Mouse (Mus musculus): ENCODE measurements around the gene Stag1. TPM values are rescaled to one million over a fixed set of nuclear protein-coding genes. Genes with fewer than 3 reads are reported as not detected.
"Not testable (repeated sequence)": the region's sequence is repeated elsewhere in the genome, so short reads cannot be mapped to it uniquely, and the experiment has no call there.

Gene Stag1
- total RNA-seq, 2 experiments from 2014 or later: 24.2 to 27.9 TPM

DNA sequence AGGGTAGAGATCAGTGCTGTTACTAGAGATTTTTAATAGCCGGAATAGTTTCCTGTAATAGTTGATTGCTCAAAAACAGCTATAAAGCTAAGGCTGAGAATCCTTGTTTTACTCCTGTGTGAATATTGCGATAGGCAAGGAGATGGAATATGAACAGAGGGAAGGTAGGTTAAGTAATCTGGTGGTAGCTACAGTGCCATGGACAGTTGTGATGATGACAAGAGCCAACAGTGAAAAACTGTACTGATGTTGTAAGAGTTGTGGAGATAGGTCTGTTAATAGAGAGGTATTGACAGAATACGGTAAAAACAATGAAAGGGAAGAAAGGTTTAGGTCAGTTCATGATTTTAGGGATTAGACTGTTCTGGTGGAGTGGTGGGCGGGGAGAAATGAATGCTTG lies 58.5 kb downstream of the Stag1 start:
- intact Hi-C loops (cut with DNase I; ENCODE audit: low total_unique reads): no loop called here
- no peak for DNase-seq

- intact Hi-C loops (cut with DNase I; ENCODE audit: low total_unique reads): no loop called here
- no peak for DNase-seq
These were observed 63.0 kb downstream of the Stag1 start for GRCm38 (mm10) chr9:100660587-100660986.

DNA sequence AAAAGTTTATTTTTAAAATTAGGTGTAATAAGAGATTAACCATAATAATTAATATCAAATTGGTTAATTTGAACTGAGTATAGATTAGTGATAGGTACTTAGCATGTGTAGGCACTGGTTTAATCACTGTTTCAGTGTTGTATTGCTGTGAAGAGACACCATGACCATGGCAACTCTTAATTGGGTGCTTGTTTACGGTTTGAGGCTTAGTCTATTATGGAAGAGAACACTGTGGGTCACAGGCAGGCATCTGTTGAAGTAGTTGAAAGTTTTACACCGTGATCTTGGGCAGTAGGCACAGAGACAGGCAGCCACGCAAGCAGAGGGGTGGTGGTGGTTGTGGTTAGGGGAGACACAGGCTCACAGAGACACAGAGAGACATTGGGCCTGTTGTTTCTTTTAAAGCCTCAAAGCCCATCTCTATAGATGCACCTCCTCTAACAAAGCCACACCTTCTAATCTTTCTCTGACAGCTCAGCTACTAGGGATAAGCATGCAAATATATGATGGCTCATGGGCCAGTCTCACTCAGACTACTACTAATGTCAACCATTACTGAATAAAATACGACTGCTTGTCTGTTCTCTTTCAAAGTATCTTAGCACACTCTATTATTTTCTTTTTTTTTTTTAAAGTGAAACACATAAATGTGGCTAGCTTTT lies 66.0 kb downstream of the Stag1 start:
- DNase-seq: no peak
- intact Hi-C loops (cut with DNase I; ENCODE audit: low total_unique reads): no loop called here

- intact Hi-C loops (cut with DNase I; ENCODE audit: low total_unique reads): no loop called here
- no peak for DNase-seq
These were observed 72.6 kb downstream of the Stag1 start for GRCm38 (mm10) chr9:100670151-100670550.

DNA sequence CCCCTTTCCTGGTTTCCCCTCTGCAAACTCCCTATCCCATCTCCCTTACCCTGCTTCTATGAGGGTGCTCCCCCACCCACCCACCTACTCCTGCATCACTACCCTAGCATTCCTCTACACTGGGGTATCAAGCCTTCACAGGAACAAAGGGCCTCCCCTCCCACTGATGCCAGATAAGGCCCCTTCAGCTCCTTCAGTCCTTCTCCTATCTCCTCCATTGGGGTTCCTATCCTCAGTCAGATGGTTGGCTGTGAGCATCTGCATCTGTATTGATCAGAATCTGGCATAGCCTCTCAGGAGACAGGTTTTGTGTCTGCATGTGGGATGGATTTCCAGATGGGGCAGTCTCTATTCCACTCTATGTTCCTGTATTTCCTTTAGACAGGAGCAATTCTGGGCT lies 81.4 kb downstream of the Stag1 start:
- no peak for DNase-seq
- intact Hi-C loops (cut with DNase I; ENCODE audit: low total_unique reads): no loop called here

DNA sequence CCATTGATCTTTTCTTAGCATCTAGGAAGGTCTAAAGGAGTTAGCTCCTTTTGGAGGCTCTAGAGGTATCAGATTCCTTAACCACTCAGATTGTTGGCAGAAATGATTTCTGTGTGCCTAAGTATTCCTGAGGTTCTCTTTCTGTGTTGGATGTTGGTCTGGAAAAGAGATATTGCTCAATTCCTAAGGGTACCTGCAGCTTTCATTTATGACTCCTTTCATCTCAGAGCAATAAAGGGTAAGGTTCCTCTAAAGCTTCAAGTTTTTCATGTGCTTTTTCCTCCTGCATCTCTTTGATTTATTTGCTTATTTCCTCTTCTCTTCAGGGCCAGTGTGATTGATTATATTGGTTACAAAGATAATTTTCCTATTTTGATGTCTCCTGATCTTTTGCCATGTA lies 84.7 kb downstream of the Stag1 start:
- intact Hi-C loops (cut with DNase I; ENCODE audit: low total_unique reads): no loop called here
- DNase-seq: no peak

DNA sequence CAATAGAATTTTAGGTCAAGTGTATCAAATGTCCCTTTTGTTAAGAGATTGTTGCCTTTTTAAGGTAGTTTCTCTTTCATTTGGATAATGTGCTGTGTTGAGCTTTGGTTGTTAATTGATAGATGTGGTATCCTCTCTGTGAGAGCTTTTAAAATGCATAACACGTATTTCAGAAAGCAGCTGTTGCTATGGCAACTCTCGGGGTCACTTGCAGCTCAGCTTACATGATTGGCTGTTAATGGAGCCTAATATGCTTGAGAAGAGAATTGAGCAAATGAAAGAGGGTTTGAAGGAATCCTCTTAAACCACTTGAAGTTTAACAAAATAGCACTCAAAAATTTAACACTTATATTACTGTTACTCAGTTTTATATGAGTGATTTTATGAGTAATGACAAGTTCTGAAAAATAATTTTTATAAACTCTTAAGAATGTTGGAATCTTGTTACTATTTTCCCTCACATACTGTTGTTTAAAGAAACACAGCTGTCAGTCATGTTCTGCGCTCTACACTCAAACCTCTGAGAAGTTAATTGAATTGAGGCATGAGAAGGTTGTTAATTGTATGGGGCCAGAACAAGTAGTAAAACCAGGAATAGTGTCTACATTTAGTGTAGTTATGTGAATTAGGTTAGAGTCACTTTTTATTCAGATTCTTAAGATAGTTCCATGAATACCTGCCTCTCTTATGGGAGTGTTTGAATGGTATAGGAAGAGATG lies 88.3 kb downstream of the Stag1 start:
- intact Hi-C loops (cut with DNase I; ENCODE audit: low total_unique reads): no loop called here
- no peak for DNase-seq

GRCm38 (mm10) chr9:100689765-100690316 lies 92.2 kb downstream of the Stag1 start:
- intact Hi-C loops (cut with DNase I; ENCODE audit: low total_unique reads): no loop called here
- no peak for DNase-seq

DNA sequence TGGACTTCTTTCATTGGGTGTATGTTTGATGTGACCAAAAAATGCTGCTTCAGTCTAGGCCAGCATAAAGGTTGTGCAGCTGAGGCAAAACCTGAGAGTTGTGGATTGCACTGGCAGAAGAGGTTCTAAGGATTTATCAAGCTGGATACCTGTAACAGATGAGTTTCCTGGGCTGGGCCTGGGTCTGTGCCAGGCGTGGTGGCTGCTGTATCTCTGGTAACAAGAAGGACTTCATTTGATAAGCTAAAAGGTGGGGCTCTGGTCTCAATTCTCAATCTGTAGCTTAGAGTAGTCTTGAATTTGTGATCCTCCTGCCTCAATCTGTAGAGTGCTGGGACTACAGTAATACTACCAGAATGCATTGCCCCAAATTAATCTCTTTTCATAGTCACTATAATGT lies 94.6 kb downstream of the Stag1 start:
- intact Hi-C loops (cut with DNase I; ENCODE audit: low total_unique reads): no loop called here

DNA sequence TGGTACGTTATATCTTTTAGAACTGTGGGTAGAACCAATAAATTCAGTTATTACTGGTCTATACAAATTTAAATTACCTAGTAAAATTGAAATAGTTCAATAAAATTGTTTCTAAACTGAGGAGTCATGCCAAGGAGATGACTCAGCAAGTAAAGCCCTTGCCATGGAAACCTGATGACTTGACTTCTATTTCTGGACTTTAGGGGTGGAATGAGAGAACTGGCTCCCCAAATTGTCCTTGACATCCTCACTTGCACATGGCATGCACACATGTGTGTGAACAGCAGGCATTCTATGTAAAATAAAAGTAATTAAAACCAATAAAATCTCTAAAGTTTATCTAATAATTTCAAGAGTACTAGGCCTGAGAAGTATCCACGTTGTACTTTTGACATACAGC lies 98.9 kb downstream of the Stag1 start:
- intact Hi-C loops (cut with DNase I; ENCODE audit: low total_unique reads): no loop called here
- DNase-seq: no peak

More for the DNA sequence above, 94.6 kb downstream of the Stag1 start:
- DNase-seq: no peak

DNA sequence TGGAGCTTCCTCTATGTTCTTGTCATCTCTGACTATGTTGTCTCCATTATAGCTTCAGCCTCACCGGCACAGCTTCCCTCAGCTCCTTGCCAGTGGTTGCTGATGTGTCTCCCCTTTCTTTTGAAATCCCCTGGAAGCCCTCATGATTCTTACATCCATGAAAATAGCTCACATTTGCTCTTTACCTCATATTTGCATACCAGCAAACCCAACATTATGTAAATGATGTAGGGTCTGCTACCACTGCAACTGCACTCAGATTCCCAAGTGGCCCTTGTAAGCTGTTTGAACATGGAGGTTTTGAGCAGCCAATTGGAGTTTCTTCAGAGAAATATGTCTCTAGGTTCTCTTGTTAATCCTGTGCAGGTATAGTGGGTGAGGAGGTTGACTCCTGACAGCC lies 110.0 kb downstream of the Stag1 start:
- DNase-seq: no peak
- intact Hi-C loops (cut with DNase I; ENCODE audit: low total_unique reads): no loop called here

- intact Hi-C loops (cut with DNase I; ENCODE audit: low total_unique reads): no loop called here
- no peak for DNase-seq
These were observed 114.1 kb downstream of the Stag1 start for GRCm38 (mm10) chr9:100711665-100712064.

GRCm38 (mm10) chr9:100724832-100725231 lies 127.2 kb downstream of the Stag1 start:
- intact Hi-C loops (cut with DNase I; ENCODE audit: low total_unique reads); DNase-seq: not testable (repeated sequence)

- intact Hi-C loops (cut with DNase I; ENCODE audit: low total_unique reads): no loop called here
- DNase-seq: no peak
These were observed 134.2 kb downstream of the Stag1 start for GRCm38 (mm10) chr9:100731839-100732238.

- intact Hi-C loops (cut with DNase I; ENCODE audit: low total_unique reads): no loop called here
- DNase-seq: no peak
These were observed 136.4 kb downstream of the Stag1 start for GRCm38 (mm10) chr9:100733907-100734440.

DNA sequence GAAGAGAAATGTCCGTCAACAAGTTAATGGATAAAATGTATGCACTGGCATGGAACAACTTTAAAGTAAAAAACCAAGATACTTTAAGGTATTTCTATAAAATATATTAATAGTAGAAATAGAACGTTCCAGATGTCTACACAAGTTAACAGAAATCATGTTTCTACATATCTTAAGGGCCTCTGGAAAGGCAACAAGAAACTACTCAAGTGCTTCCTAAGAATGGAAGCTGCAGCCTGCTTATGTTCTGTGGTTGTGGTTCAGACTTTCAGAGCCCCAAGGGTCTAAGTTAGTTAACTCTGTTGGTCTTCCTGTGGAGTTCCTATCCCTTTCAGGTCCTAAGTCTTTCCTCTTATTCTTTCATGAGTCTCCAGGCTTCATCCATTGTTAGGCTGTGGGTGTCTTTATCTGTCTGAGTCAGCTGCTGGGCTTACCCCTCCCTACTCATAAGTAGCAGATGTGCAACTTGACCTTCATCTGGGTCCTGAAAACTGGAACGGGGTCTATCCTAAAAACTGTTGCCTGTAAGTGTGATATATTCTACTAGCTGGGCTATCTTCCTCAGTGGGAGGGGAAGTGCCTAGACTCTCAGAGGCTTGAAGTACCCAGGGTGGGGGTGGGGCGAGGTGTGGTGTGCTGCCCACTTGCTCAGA lies 138.5 kb downstream of the Stag1 start:
- no peak for DNase-seq
- intact Hi-C loops (cut with DNase I; ENCODE audit: low total_unique reads): no loop called here

DNA sequence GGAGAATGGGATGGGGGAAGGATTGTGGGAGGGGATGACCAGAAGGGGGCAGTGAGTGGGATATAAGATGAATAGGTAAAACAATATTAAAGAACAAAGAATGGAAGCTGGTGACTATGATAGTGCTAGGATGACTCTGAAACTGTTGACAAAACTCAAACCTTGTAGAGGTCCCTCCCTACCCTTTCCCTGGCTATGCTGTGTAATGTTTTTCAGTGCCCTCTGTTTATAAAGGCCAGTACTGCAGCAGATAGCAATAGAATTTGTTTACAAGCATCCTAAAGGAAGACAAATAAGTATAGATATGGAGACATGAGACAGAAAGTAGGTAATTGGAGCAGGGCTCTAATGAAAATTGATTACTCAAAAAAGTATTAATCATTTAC lies 139.0 kb downstream of the Stag1 start:
- intact Hi-C loops (cut with DNase I; ENCODE audit: low total_unique reads): no loop called here

DNA sequence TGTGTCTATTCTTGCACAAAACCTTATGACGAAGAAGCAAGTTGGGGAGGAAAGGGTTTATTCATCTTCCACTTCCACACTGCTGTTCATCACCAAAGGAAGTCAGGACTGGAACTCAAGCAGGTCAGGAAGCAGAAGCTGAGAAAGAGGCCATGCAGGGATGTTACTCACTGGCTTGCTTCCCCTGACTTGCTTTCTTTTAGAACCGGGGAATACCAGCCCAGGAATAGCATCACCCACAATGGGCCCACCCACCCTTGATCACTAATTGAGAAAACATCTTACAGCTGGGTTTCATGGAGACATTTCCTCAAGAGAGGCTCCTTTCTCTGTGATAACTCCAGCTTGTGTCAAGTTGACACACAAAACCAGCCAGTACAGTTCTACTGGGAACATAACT lies 179.6 kb downstream of the Stag1 start:
- DNase-seq; intact Hi-C loops (cut with DNase I; ENCODE audit: low total_unique reads): not testable (repeated sequence)

More for the DNA sequence above, 139.0 kb downstream of the Stag1 start:
- DNase-seq: no peak

GRCm38 (mm10) chr9:100865984-100866383 lies 268.4 kb downstream of the Stag1 start:
- no peak for DNase-seq

GRCm38 (mm10) chr9:100869635-100870034 lies 272.0 kb downstream of the Stag1 start:
- no peak for DNase-seq
- intact Hi-C loops (cut with DNase I; ENCODE audit: low total_unique reads): no loop called here

More at GRCm38 (mm10) chr9:100865984-100866383, 268.4 kb downstream of the Stag1 start:
- intact Hi-C loops (cut with DNase I; ENCODE audit: low total_unique reads): no loop called here

Data from gastrocnemius, postnatal 14 days (tissue).